Mouse (Mus musculus) thymus, adult 2 months (tissue): Measurements from ENCODE around the gene Arhgef1. TPM values are rescaled to one million over a fixed set of nuclear protein-coding genes. Genes with fewer than 3 reads are reported as not detected.
"Not testable (repeated sequence)": the region's sequence is repeated elsewhere in the genome, so short reads cannot be mapped to it uniquely, and the experiment has no call there.

Experiments used
- DNase-seq: peaks from one replicate; pipeline ENCODE4 v3.0.0; 2021
- H3K27ac ChIP-seq: fragments of 200-500 bp; 2 replicates; pipeline ENCODE4 v1.5.1; 2012; ENCODE audit warnings: low read length, control low read depth; ENCODE audit not compliant: control insufficient read depth, insufficient read depth
- H3K27me3 ChIP-seq: fragments of 200-500 bp; 2 replicates; pipeline ENCODE4 v1.6.1; 2012; ENCODE audit warnings: mild to moderate bottlenecking, low read length, moderate library complexity, mixed read lengths; ENCODE audit not compliant: control insufficient read depth, insufficient read depth
- H3K36me3 ChIP-seq: fragments of 200-500 bp; 2 replicates; pipeline ENCODE4 v1.6.1; 2012; ENCODE audit warnings: mild to moderate bottlenecking, low read length, moderate library complexity; ENCODE audit not compliant: control insufficient read depth, insufficient read depth
- H3K4me1 ChIP-seq: fragments of 200-500 bp; replicated peaks from 2 replicates; pipeline ENCODE4 v1.6.1; 2012; ENCODE audit warnings: low read length; ENCODE audit not compliant: control insufficient read depth, insufficient read depth
- H3K4me3 ChIP-seq: fragments of 200-500 bp; 2 replicates; pipeline ENCODE4 v1.5.1; 2012; ENCODE audit warnings: mild to moderate bottlenecking, low read length, control low read depth, moderate library complexity; ENCODE audit not compliant: control insufficient read depth, insufficient read depth
- CTCF ChIP-seq: fragments of 200-500 bp; IDR thresholded peaks from 2 replicates; pipeline ENCODE4 v1.5.1; 2012; ENCODE audit warnings: mild to moderate bottlenecking, control low read depth, low read length, moderate library complexity, borderline replicate concordance; ENCODE audit not compliant: control insufficient read depth, poor library complexity, insufficient read depth; ENCODE audit errors: extremely low read depth
- POLR2A ChIP-seq: fragments of 200-500 bp; IDR thresholded peaks from 2 replicates; pipeline ENCODE4 v1.6.1; 2012; ENCODE audit warnings: mild to moderate bottlenecking, low read length, control low read depth, moderate library complexity; ENCODE audit not compliant: control insufficient read depth, poor library complexity, insufficient read depth; ENCODE audit errors: extremely low read depth
- WGBS: fragments of 180-500 bp; shearing (Covaris S2); methylation state at CpG from one replicate; pipeline ENCODE4 v1.1.7; 2018; 5-methylcytosine and 5-hydroxymethylcytosine counted together
- polyA plus RNA-seq: library from polyadenylated mRNA; depleted of rRNA; stranded (reverse); fragments of >200 nt; gene quantifications from 2 replicates; pipeline ENCODE4 v1.2.3, GENCODE M21; 2012

Gene Arhgef1
- polyA plus RNA-seq, 1 experiment = 1,726 TPM

DNA sequence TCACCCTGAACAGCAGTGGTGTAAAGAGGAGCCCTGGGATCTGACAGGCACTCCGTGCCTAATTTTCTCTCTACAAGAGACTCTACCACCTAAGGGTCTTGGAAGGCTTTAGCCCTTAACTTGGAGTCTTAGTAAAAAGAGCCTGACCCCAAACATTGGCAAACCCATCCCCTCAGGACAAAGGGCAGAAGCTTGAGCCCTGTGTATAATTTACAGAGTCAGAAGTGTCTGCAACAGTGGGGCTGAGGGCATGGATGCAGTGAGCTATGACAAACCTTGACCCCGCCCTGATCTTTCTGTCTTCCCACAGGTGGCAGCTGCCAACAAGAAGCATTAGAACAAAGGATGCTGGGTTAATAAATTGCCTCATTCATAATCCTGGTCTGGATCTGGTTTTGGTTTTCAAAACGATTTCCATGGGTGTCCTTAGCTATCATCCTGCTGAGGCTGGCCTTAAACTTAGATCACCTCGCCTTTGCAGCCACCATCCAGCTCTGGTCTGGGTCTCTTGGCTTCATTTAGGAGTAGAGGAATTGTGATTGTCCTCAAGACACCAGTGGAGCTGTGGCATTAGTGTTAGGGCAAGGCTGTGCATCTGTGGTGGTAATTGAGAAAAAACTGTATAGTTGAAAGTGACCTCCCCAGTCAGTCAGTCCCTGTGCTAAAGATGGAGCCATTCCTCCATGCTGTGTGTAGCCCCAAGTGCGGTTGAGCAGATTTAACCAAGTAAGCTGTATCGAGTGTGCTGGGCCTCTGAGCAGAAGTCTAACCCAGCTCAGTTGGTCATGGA lies 13.1 kb upstream of the Arhgef1 start:
- Histone ChIP-seq H3K4me3 (no peak overlapping the region), H3K4me1 (peaks cover 14% of the 10 kb centered on the region), H3K27me3 (no peaks in the 10 kb centered on the region), H3K27ac (no peak overlapping the region; the same call in 1 of the 2 replicates), H3K36me3 (peaks cover 43% of the 10 kb centered on the region)
- TF ChIP-seq CTCF (no peak), POLR2A (no peak)
- 93% methylated on average over 6 of the region's 6 CpGs for WGBS
- no peak for DNase-seq

DNA sequence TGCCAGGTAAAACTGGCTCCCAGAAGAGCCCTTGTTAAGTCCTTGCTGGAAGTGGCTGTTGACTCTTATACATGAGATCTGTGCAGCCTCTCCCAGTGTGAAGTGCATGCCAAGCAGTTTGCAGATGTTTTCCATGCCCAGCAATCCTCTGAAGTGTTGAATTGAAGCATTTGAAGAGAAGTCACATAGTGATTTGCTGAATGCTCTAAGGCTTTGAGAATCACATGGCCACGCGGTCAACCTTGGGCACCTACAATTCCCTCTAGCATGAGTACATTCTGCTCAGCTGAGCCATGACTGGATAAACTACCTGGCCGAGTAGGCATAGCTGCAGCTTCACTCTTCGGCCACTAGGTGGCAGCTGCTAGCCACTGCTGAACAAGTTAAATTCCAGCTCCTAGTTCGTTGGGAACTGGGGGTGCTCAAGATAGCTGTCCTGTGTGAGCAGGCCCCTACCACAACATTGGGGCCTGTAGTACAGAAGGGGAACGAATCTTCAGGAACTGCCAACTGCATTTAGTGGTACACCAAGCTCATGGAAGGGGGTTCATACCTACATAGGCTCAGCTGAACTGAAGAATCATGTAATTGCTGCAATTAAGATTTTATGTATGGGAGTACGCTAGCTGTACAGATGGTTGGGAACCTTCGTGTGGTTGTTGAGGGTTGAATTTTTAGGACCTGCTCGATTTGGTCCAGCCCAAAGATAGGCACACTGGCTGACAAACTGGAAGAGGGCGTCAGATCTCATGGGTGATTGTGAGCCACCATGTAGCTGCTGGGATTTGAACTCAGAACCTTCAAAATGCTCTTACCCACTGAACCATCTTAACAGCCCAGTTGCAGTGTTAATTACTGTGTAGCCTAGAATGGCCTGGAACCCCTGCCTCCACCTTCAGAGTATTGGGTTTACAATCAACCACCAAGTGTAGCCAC lies 12.2 kb upstream of the Arhgef1 start:
- 35% methylated on average over 10 of the region's 10 CpGs for WGBS
- peaks cover 43% of the 10 kb centered on the region for H3K36me3 ChIP-seq
- H3K27ac ChIP-seq = no peak overlapping the region; the same call in 1 of the 2 replicates
- peak; percentile 84; the same call in 1 of the 2 replicates for TF ChIP-seq CTCF
- no peak for TF ChIP-seq POLR2A
- no peaks in the 10 kb centered on the region for H3K27me3 ChIP-seq
- peaks cover 11% of the 10 kb centered on the region for H3K4me1 ChIP-seq
- H3K4me3 ChIP-seq = no peak overlapping the region
- peak; percentile 76 for DNase-seq

DNA sequence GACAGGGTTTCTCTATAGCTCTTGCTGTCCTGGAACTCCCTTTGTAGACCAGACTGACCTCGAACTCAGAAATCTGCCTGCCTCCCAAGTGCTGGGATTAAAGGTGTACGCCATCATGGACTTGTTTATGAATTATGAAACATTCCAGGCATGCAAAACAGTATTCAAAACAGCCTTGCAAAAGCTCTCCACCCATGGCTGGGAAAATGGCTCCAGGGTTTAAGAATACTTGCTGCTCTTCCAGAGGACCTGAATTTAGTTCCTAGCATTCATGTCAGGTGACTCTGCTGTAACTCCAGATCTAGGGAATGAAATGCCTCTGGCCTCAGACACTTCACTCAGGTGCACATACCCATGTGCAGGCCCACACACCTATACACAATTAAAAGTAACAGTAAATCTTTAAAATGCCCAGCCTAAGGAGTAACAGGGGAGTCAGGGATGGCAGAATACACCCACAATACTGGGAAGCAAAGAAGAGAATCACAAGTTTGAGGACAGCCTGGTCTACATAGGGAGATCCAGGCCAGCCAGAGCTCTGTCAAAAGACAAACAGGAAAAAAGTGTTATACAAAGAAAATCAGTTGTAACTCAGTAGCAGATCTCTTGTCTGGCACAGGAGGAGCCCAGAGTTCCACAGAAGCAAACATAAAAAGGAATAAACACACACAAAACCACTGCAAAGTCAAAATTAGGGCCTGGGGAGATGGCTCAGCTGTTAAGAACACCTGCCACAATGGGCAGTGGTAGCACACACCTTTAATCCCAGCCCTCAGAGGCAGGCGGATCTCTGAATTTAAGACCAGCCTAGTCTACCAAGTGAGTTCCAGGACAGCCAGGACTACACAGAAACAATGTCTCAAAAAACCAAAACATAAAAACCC lies 11.2 kb upstream of the Arhgef1 start:
- peak overlapping the region; percentile 60; the same call in 1 of the 2 replicates for H3K27ac ChIP-seq
- no peaks in the 10 kb centered on the region for H3K27me3 ChIP-seq
- DNase-seq = no peak
- 77% methylated on average over 3 of the region's 3 CpGs for WGBS
- peaks cover 2% of the 10 kb centered on the region for H3K4me1 ChIP-seq
- peaks cover 36% of the 10 kb centered on the region for H3K36me3 ChIP-seq
- no peak for TF ChIP-seq POLR2A
- no peak for TF ChIP-seq CTCF
- H3K4me3 ChIP-seq = no peak overlapping the region

GRCm38 (mm10) chr7:24892125-24892583 lies 10.6 kb upstream of the Arhgef1 start:
- peaks cover 29% of the 10 kb centered on the region for H3K36me3 ChIP-seq
- H3K4me3 ChIP-seq = no peak overlapping the region
- no peak for TF ChIP-seq CTCF
- TF ChIP-seq POLR2A = no peak
- DNase-seq = no peak
- peaks cover under 1% of the 10 kb centered on the region; the same call in 1 of the 2 replicates for H3K4me1 ChIP-seq
- 86% methylated on average over 2 of the region's 2 CpGs for WGBS
- no peaks in the 10 kb centered on the region for H3K27me3 ChIP-seq
- H3K27ac ChIP-seq = peak overlapping the region; percentile 82

GRCm38 (mm10) chr7:24895749-24896148 lies 7.0 kb upstream of the Arhgef1 start:
- not testable (repeated sequence) for H3K27ac ChIP-seq, H3K4me1 ChIP-seq, DNase-seq, H3K4me3 ChIP-seq, H3K27me3 ChIP-seq, H3K36me3 ChIP-seq
- 90% methylated on average over 2 of the region's 2 CpGs for WGBS

DNA sequence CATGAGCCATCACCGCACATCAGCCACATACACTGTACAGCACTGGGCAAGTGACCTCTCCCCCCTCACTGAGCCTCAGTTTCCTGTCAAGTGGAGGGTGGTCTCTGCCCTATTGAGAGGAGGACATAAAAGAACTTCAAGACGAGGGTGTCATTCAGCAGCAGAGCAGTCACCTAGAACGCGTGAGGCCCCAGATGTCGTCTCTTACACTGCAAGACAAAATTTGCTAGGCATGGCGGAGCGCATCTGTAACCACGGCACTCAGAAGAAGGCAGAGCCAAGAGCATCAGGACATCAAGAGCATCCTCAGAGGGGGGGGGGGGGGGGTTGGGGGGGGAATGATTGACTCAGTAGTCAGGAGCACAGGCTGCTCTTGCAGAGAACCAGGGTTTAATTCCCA lies 6.4 kb upstream of the Arhgef1 start:
- TF ChIP-seq CTCF (no peak), POLR2A (no peak)
- no peaks in the 10 kb centered on the region for H3K36me3 ChIP-seq
- H3K27me3 ChIP-seq = no peaks in the 10 kb centered on the region
- H3K27ac ChIP-seq = no peak overlapping the region
- 79% methylated on average over 8 of the region's 8 CpGs for WGBS
- H3K4me1 ChIP-seq = peaks cover 3% of the 10 kb centered on the region; the same call in 1 of the 2 replicates
- DNase-seq = no peak
- H3K4me3 ChIP-seq = no peak overlapping the region
